Mouse (Mus musculus) embryonic fibroblast, embryonic 13.5 days (primary cell): ENCODE data around the gene Cpped1.

Experiments used
- CTCF ChIP-seq: IDR thresholded peaks from 2 replicates; pipeline ENCODE4 v1.5.1; 2011; ENCODE audit warnings: mild to moderate bottlenecking, control low read depth, low read length, moderate library complexity, borderline replicate concordance; ENCODE audit not compliant: insufficient read depth
- POLR2A ChIP-seq: IDR thresholded peaks from 2 replicates; pipeline ENCODE4 v1.6.1; 2011; ENCODE audit warnings: low read depth, mild to moderate bottlenecking, control low read depth, low read length, moderate library complexity

GRCm38 (mm10) chr16:11906906-11907305 is 2.3 kb downstream of the Cpped1 start:
- TF ChIP-seq CTCF (no peak), POLR2A (no peak)
